ENCODE assay signal across 10 mouse cellular contexts in genomic region chr14:30455801-30456595, GRCm38 (mm10). TPM values are rescaled to one million over a fixed set of nuclear protein-coding genes. Genes with fewer than 3 reads are reported as not detected.
DNase-seq lines count a peak whose midpoint lies in the region; ATAC-seq and TF ChIP-seq lines count a peak whose summit lies in the region.
"Had no signal": no experiment of that assay in that cellular context is flagged by ENCODE, and none has a peak within 500 bp of the region (broad histone marks: within the 10 kb centered on the region; RNA-seq: fewer than 3 reads in every experiment).

No protein-coding gene starts in this region.

- no peaks in the 10 kb centered on the region for H3K36me3 ChIP-seq in hindbrain, embryonic 12.5 days
- no peaks in the 10 kb centered on the region for H3K36me3 ChIP-seq in hindbrain, embryonic 10.5 days
- H3K36me3 ChIP-seq in embryonic facial prominence, embryonic 10.5 days (replicated peaks) = no peaks in the 10 kb centered on the region
- H3K36me3 ChIP-seq in hindbrain, embryonic 14.5 days (replicated peaks; ENCODE audit: control insufficient read depth, insufficient read depth) = no peaks in the 10 kb centered on the region
- no peaks in the 10 kb centered on the region for H3K36me3 ChIP-seq in midbrain, postnatal 0 days (ENCODE audit: insufficient read depth, low read length)
- H3K36me3 ChIP-seq: G1E had no signal

- no peak for TF ChIP-seq CTCF in midbrain, postnatal 0 days (IDR thresholded peaks at IDR 0.05)

- no peak for DNase-seq in hindbrain, embryonic 10.5 days (ENCODE audit: low spot score)
- no peak for DNase-seq in embryonic facial prominence, embryonic 10.5 days (ENCODE audit: low spot score)
- DNase-seq in hindbrain, embryonic 14.5 days (ENCODE audit: low spot score) = no peak
- peak; percentile 27 for DNase-seq in midbrain, postnatal 0 days (ENCODE audit: low spot score)
- DNase-seq in thymus, postnatal 36 days = no peak
- no peak for DNase-seq in frontal cortex, postnatal 25 days (ENCODE audit: low spot score in 2 of 2)
- DNase-seq: liver, postnatal 0 days; thymus, adult 2 months had no signal

- H3K4me1 ChIP-seq in hindbrain, embryonic 12.5 days = peaks cover 6% of the 10 kb centered on the region; the same call in 1 of the 2 replicates
- H3K4me1 ChIP-seq in hindbrain, embryonic 10.5 days (replicated peaks) = peaks cover 11% of the 10 kb centered on the region; the same call in 1 of the 2 replicates
- H3K4me1 ChIP-seq in embryonic facial prominence, embryonic 10.5 days = peaks cover 23% of the 10 kb centered on the region
- H3K4me1 ChIP-seq in hindbrain, embryonic 14.5 days (replicated peaks; ENCODE audit: control insufficient read depth, insufficient read depth, low read length) = peaks cover 5% of the 10 kb centered on the region; the same call in 1 of the 2 replicates
- H3K4me1 ChIP-seq in midbrain, postnatal 0 days (ENCODE audit: insufficient read depth, low read length) = no peaks in the 10 kb centered on the region

- WGBS in hindbrain, embryonic 12.5 days = 31% methylated on average over 12 of the region's 13 CpGs
- whole genome bisulfite sequencing in hindbrain, embryonic 10.5 days = 32% methylated on average over 13 of the region's 13 CpGs
- 23% methylated on average over 13 of the region's 13 CpGs for WGBS in embryonic facial prominence, embryonic 10.5 days
- 27% methylated on average over 13 of the region's 13 CpGs for WGBS in hindbrain, embryonic 14.5 days
- WGBS in midbrain, postnatal 0 days = 15% methylated on average over 13 of the region's 13 CpGs

- H3K9ac ChIP-seq in hindbrain, embryonic 12.5 days = no peak overlapping the region
- H3K9ac ChIP-seq in hindbrain, embryonic 14.5 days = no peak overlapping the region
- no peak overlapping the region for H3K9ac ChIP-seq in midbrain, postnatal 0 days (replicated peaks; ENCODE audit: low read length, poor library complexity, severe bottlenecking)
- H3K9ac ChIP-seq: liver, postnatal 0 days had no signal

- H3K4me3 ChIP-seq in hindbrain, embryonic 12.5 days = no peak overlapping the region
- H3K4me3 ChIP-seq in hindbrain, embryonic 10.5 days = no peak overlapping the region
- H3K4me3 ChIP-seq in embryonic facial prominence, embryonic 10.5 days = peak overlapping the region; percentile 19; the same call in 1 of the 2 replicates
- no peak overlapping the region for H3K4me3 ChIP-seq in hindbrain, embryonic 14.5 days (replicated peaks; ENCODE audit: low read length)
- no peak overlapping the region for H3K4me3 ChIP-seq in midbrain, postnatal 0 days (ENCODE audit: low read depth, low read length)

- H3K27me3 ChIP-seq in hindbrain, embryonic 12.5 days = peaks cover 6% of the 10 kb centered on the region
- H3K27me3 ChIP-seq in hindbrain, embryonic 10.5 days (ENCODE audit: insufficient read depth, poor library complexity, severe bottlenecking) = peaks cover 19% of the 10 kb centered on the region; the same call in 1 of the 2 replicates
- peaks cover 43% of the 10 kb centered on the region for H3K27me3 ChIP-seq in embryonic facial prominence, embryonic 10.5 days (replicated peaks; ENCODE audit: low read depth, poor library complexity, severe bottlenecking)
- H3K27me3 ChIP-seq in hindbrain, embryonic 14.5 days (ENCODE audit: control insufficient read depth, insufficient read depth, low read length) = peaks cover 9% of the 10 kb centered on the region; the same call in 1 of the 2 replicates
- H3K27me3 ChIP-seq in midbrain, postnatal 0 days (ENCODE audit: insufficient read depth, low read length) = no peaks in the 10 kb centered on the region

- no peak overlapping the region for H3K27ac ChIP-seq in hindbrain, embryonic 12.5 days
- no peak overlapping the region for H3K27ac ChIP-seq in hindbrain, embryonic 10.5 days
- H3K27ac ChIP-seq in embryonic facial prominence, embryonic 10.5 days (replicated peaks) = no peak overlapping the region
- no peak overlapping the region for H3K27ac ChIP-seq in hindbrain, embryonic 14.5 days
- no peak overlapping the region for H3K27ac ChIP-seq in midbrain, postnatal 0 days (ENCODE audit: low read depth, low read length)

- ATAC-seq in hindbrain, embryonic 12.5 days (ENCODE audit: low FRiP score) = no peak
- ATAC-seq in hindbrain, embryonic 14.5 days (ENCODE audit: low FRiP score) = no peak
- ATAC-seq in midbrain, postnatal 0 days (ENCODE audit: low FRiP score) = no peak
- ATAC-seq: liver, postnatal 0 days had no signal

- H3K9me3 ChIP-seq in hindbrain, embryonic 12.5 days (replicated peaks) = no peaks in the 10 kb centered on the region
- no peaks in the 10 kb centered on the region for H3K9me3 ChIP-seq in hindbrain, embryonic 10.5 days
- no peaks in the 10 kb centered on the region for H3K9me3 ChIP-seq in embryonic facial prominence, embryonic 10.5 days
- no peaks in the 10 kb centered on the region for H3K9me3 ChIP-seq in hindbrain, embryonic 14.5 days (ENCODE audit: control insufficient read depth, low read length)
- H3K9me3 ChIP-seq in midbrain, postnatal 0 days (ENCODE audit: low read length) = no peaks in the 10 kb centered on the region
- H3K9me3 ChIP-seq: G1E had no signal

- H3K4me2 ChIP-seq in hindbrain, embryonic 12.5 days (replicated peaks) = peak overlapping the region; percentile 21; the same call in 1 of the 2 replicates
- peak overlapping the region; percentile 20 for H3K4me2 ChIP-seq in hindbrain, embryonic 14.5 days (replicated peaks)
- peak overlapping the region; percentile 38 for H3K4me2 ChIP-seq in midbrain, postnatal 0 days (ENCODE audit: low read depth, low read length, poor library complexity, severe bottlenecking)

RNA-seq across cellular contexts. Expression of gene Dcp1a, which starts 23.3 kb away (rescaled TPM):
- polyA plus RNA-seq in hindbrain, embryonic 12.5 days (2016; fragmentation: Nextera tagmentation; extraction: Ambion mirVana) = 29.2 and 30.6 TPM in 2 replicates
- 30.5 and 31.7 TPM in 2 replicates for polyA plus RNA-seq in hindbrain, embryonic 10.5 days (2016; fragmentation: Nextera tagmentation; extraction: Ambion mirVana)
- 39.6 TPM in 2 replicates for polyA plus RNA-seq in embryonic facial prominence, embryonic 10.5 days (2016; fragmentation: Nextera tagmentation; extraction: Ambion mirVana)
- polyA plus RNA-seq in hindbrain, embryonic 14.5 days (2014; fragmentation: Nextera tagmentation; extraction: Ambion mirVana) = 16.1 TPM in 2 replicates
- 22.5 and 26.1 TPM in 2 replicates for total RNA-seq in midbrain, postnatal 0 days (2014; rRNA removed)
- 9.3 and 11.8 TPM in 2 replicates for polyA plus RNA-seq in midbrain, postnatal 0 days (2015; fragmentation: Nextera tagmentation; extraction: Ambion mirVana)

RNA-seq across cellular contexts. Expression of gene Cacna1d, which starts 35.3 kb away (rescaled TPM):
- 3.1 and 4.5 TPM in 2 replicates for polyA plus RNA-seq in hindbrain, embryonic 12.5 days (2016; fragmentation: Nextera tagmentation; extraction: Ambion mirVana)
- 1.1 and 1.2 TPM in 2 replicates for polyA plus RNA-seq in hindbrain, embryonic 10.5 days (2016; fragmentation: Nextera tagmentation; extraction: Ambion mirVana)
- 1.8 and 2.1 TPM in 2 replicates for polyA plus RNA-seq in embryonic facial prominence, embryonic 10.5 days (2016; fragmentation: Nextera tagmentation; extraction: Ambion mirVana)
- polyA plus RNA-seq in hindbrain, embryonic 14.5 days (2014; fragmentation: Nextera tagmentation; extraction: Ambion mirVana) = 10.5 and 13.5 TPM in 2 replicates
- 36.5 and 44.3 TPM in 2 replicates for total RNA-seq in midbrain, postnatal 0 days (2014; rRNA removed)
- 7.6 and 8.9 TPM in 2 replicates for polyA plus RNA-seq in midbrain, postnatal 0 days (2015; fragmentation: Nextera tagmentation; extraction: Ambion mirVana)
